Mouse (Mus musculus) activated CD4-positive, CD25-positive, alpha-beta regulatory T cell, adult 4 months (primary cell): ENCODE data around the gene Ptgis. TPM values are rescaled to one million over a fixed set of nuclear protein-coding genes. Genes with fewer than 3 reads are reported as not detected.

Source experiments
- ATAC-seq: one replicate; pipeline ENCODE4 v1.8.0; 2017
- polyA plus RNA-seq, 2 experiments: library from polyadenylated mRNA; unstranded; fragments of 100-300 nt; shearing (Covaris generic); gene quantifications; one replicate each; pipeline ENCODE4 v1.2.1; 2017

Gene Ptgis
- polyA plus RNA-seq, 2 experiments from 2014 or later = 0.17 TPM; not detected in 1

DNA sequence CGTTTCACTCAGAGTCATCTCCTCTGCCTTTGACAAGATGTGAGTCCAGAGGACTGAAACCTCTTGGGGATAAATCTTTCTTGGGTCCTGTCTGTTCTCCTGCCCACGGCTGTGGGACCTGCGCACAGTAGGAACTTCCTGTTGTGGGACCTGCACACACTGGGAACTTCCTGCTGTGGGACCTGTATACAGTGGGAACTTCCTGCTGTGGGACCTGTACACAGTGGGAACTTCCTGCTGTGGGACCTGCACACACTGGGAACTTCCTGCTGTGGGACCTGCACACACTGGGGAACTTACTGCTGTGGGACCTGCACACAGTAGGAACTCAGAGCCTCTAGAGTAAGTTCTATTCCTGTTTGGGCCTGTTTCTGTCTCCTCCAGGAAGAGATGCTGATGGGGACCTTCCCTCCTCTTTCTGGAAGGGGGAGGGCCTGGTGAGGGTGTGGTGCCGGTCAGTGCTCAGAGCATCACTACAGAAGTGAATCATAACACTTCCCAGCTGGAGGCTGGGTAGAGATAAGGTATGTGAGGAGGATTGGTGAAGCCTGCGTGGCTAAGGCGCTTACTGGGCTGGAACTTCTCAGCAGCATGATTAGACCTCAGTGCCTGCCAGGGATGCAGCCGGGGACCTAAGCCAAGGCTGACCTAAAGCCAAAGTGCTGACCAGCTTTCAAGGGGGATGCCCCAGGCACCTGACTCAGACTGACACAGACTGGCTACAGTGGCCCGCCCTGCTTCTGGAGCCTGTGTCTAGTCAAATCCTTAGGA, 22.8 kb upstream of the Ptgis start:
- ATAC-seq = no peak

DNA sequence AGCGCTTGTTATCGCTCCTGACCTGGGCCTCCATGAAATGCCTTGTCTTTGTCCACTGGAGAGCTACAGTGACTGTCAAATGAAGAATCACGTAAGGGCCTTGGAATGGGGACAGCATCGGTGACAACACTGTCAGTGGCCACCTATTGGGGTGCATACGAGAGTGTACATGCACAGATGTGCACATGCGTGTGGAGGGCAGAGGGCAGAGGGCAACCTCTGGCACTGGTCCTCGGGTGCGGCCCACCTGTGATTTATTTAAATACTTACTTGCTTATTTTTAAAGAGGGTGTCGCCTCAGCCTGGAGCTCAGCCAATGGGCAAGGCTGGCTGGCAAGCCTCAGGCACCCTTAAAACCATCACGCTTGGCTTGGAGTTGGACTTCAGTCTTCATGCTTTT, 22.0 kb upstream of the Ptgis start:
- no peak for ATAC-seq

DNA sequence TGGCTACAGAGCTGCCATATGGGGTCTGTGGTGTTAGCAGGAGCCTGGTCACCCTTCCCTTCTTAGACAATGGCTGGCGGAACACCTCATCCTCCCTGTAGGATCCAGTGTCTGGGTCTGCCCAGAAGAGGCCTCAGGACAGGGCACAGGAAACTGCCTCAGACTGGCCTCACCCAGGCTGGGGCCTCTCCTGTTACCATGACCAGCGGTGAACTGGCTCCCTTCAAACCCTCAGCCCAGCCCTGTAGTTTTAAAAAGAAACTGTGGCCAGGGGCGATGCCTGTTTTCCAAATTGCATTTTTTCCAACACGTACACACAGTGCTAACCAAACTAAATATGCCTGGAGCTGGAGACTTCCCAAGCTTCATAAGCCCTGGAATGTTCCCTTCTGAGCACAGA, 20.7 kb upstream of the Ptgis start:
- ATAC-seq = no peak

DNA sequence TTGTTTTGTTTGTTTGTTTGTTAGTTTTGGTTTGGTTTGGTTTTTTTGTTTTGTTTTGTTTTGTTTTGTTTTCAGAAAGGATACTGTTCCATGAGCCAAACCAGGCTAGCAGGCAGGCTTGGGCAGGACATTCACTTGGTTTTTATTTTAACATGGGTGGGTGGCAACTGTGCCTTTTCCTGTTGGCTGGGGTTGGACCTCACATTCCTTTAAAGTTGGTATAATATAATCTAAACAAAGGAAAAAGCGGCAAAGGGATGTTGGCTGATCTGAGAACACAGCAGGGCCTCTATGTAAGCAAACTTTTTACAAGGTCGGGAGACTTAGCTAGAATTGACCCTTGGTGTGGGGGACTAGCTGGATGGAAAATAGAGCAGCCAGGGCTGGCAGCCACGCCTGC, 17.4 kb upstream of the Ptgis start:
- ATAC-seq = no peak

DNA sequence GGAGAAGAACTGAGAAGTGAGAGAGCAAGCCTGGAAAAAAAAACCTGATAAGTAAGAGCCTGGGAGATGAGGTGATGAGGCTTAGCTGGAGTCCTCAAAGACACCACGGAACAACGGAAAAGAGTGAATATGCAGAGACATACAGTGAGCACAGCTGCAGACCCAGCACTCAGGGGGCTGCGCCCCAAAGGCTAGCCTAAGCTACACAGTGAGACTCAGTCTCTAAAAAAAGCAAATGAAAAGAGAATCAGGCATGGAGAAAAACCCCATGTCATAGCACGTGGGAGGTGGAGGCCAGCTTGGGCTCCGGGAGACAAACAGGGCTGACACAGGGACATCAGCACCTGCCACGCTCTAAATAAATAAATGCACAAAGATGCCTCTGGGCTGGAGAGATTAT, 14.4 kb upstream of the Ptgis start:
- ATAC-seq = no peak

DNA sequence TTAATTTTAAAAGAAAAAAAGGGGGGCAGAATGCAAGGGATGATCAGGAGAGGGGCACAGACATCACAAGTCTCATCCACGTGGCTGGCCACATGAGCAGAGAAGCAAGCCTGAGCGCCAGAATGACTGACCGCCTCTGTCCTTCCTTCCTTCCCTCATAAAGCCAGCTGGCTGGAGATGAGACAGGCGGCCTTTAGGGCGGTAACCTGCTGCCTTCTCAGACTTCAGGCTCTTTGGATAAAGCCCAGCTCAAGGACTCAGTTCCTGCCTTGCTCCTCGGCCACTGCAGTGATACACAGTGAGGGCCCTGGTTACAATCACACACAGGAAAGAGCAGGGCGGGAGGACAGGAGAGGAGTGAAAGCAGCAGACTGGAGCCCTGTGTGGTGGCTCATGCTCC, 13.8 kb upstream of the Ptgis start:
- no peak for ATAC-seq

DNA sequence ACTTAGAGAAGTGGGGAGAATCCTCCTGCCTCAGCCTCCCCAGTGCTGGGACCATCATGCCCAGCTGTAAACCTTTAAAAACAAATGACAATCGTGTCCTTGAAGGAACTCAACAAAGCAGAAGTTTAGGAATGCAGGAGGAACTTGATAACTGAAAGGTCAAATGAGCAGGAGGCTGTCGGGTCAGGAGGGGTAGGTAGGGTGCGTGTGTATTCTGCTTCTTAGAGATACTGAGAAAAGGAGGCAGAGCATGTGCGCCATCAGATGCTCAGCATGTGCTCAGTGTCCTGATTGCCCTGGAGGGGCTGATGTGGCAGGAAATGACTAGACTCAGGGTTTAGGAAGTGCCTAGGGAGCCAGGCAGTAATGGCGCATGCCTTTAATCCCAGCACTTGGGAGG, 13.1 kb upstream of the Ptgis start:
- ATAC-seq = no peak

DNA sequence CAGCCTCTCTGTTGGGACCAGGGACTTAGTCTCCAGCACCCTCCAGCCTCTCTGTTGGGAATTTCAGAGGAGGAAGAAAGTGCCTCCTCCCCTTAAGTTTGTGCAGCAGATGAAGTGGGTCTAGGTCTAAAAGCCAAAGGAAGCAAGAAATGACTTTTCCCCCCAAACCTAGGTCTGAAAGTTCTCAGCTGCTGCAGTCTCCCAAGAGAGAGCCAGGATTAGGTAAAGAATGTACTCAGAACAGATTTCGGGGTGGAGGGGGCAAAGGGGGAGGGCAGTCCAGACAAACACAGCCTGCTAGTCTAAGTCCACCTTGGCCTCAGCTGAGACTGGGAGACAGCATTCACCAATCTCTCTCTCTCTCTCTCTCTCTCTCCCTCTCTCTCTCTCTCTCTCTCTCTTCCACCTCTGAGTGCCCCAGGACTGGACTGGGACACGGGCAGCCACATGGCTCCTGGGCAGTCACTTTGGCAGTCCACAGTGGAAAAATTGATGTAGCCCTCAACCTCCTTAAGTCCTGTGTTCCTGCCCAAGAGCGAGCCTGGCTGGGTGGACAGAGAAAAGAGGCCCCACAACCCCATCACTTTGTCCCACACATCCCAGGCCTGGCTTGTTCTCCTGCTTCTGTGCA, 11.8 kb upstream of the Ptgis start:
- no peak for ATAC-seq

DNA sequence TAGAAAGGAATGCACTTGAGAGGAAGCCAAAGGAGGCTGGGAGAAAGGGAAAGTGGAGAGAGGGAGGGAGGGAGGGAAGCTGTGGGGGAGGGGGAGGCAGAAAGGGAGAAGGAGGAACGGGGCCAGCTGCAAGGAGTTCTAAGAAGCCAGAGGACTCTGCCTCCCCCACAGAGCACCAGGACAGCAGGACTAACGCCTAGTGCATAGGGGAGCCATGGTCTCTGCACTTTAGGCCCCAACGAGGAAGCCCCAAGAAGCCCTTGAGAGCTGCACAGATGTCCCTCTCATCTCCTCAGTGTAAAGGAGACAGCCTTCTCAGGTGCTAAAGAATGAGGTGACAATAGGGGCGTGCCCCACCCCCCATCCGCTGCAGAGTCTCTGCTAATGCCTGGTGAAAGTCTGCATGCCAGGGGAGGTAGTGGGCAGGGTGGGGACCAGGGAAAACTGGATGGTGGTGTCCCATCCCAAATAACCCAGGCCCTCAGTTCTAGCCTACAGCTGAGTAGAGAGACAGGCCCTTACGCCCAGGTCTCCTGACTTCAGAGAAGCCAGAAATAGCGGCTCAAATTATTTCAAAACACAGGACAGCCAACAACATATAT, 10.4 kb upstream of the Ptgis start:
- ATAC-seq = no peak

DNA sequence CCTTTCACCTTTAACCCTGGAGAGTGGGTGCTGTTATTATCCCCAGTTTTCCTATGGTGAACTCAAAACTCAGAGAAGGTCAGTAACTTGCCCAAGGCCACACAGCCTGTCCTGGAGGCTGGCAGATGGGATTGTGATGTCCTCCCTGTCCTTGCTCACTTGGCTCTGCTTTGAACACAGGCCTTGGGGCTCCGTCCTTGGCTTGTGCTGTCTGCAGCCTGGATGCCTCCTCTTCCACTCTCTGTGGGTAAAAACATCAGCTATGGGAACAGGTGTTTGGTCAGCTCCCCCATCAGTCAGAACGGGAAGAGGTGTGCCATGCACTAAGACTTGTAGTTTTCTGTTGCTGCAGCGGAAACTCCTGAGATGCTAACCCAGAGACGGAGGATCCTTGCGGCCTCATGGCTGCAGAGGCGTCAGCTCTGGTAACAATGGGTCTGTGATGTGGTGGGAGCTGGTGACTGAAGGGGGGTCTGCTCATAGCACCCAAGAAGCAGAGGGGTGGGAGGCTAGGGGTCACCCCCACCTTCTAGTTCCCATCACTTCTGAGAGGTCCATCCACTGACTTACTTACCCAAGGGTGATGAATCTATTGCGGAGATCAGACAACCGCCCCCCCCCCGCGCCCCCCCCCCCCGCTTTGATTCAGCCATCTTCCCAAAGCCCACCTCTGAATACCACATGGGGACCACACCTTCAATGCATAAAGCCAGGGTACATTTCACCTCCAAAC, 9.8 kb upstream of the Ptgis start:
- no peak for ATAC-seq

DNA sequence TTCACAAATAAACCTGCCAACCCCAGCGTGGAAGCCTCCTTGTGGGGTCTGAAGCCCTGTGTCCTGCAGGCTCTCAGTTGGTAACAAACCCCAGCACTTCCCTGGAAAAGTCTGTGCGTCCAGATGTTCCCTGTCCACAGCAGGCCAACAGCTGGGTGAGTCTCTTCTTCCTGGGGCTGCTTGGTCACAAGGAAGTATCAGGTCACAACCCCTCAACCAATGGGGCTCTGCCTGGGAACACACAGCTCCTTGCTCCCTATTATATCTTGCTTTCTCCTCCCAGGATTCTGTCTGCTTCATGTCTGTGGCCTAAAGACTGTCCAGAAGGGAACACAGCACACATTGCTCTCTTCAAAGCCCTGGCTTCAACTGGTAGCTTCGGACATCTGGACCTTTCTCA, 9.2 kb upstream of the Ptgis start:
- ATAC-seq = no peak

DNA sequence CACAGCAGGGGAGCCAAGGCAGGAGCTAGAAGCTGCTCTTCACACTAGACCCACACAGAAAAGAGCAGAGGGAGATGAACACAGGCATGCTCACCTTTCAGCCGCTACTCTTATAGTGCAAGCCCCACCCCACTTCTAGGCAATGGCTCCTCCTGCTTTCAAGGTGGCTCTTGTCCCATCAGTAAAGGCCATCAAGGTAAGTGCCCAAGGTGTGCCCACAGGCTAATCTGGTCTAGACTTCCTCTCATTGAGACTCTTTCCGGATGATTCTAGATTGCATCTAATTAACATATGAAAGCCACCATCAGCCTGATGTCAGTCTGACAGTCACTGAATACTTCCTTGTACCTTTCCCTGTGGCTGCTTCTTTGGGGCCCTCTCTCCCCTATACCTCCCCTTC, 7.4 kb upstream of the Ptgis start:
- no peak for ATAC-seq

DNA sequence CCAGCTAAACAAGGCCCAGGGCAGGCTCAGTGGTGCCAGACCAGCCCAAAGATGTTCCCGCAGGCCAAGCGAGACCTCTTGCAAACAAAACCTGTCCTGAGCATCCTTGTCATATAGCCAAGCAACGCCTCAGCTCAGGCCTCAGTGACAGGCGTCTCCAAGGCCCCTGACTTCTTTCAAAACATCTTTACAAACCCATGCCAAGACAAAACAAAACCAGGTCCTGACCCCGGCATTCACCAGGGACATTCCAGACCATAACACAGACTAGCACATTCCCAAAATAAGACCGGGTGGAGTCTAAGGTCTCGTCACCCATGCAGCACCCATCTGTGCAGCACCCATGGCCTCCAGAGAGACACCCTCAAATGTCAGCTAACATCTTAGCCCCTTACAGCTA, 6.3 kb upstream of the Ptgis start:
- no peak for ATAC-seq

DNA sequence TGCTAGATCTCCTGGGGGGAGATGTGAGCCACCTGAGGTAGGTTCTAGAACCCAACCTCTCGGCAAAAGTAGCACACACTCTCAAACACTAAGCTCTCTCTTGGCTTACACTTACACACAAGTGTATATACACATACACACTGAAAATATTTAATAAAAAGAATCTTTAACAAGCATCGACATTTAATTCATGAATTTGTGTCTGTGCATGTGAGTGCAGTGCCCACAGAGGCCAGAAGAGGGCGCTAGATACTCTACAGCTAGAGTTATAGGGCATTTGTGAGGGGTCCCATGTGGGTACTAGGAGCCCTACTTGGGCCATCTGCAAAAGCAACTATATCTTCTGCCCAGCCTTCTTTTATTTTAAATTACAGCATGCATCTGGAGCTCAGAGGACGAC, 4.5 kb upstream of the Ptgis start:
- no peak for ATAC-seq

DNA sequence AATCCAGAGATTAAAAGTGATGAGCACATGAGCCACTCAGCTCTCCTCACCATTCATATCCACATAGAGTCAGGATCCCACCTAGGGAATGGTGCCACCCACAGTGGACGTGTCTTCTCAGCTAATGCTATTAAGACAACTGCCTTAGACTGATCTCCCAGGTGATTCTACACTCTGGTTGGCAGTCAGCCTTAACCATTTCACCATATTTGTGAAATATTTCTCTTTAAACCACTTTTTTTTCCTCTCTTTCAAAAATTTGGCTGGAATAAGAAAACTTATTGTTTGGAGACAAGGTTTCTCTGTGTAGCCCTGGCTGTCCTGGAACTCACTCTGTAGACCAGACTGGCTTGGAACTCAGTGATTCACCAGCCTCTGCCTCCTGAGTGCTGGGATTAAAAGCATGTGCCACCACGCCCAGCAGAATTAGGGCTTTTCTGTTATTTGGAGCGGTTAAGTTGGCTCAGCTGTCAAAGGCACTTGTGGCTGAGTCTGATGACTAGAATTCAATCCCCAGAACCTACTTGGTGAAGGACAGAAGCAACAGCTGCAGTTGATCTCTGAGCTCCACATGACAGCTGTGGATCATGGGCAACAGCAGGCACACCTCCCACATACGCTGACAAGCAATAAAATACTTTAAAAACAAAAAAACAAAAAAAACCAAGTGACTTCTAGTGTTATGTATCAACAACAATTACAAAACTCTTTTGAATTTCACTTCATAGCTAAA, 3.6 kb upstream of the Ptgis start:
- no peak for ATAC-seq

DNA sequence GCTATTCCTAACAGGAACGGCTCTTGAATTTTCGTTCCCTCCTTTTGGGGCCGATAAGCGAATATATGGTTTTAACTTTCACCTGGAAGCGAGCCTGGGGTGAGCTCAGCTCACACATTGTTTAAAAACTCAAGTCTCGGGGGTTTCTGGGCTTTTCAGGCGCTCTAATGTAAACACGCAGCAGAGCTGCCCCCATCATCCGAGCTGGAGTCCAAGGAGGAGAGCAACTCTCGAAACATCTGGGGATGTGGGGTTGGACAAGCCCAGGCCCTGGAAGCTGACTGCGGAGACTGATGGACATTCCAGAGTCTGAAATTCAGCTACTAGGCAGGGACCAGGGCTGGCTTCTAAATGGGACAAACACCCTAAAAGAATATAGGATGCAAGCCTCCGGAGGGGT, 1.1 kb downstream of the Ptgis start:
- ATAC-seq = no peak

DNA sequence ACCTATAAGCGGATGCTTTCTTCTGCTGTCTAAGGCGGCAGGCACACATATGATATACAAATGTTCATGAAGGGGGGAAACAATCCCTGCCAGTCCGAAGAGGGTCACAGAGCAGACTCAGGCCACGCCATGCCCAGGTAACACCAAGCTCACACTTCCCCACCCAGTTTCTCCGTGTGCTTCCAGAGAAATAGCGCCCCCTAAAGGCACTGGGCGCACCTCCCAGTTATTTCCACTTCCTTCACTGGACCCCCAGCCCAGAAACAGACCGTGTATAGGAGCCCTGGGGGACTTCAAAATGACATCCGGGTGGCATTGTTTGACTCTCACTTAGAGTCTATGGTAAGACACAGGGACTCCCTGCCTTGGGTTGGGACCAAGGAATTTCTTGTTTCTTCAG, 3.2 kb downstream of the Ptgis start:
- ATAC-seq = no peak

DNA sequence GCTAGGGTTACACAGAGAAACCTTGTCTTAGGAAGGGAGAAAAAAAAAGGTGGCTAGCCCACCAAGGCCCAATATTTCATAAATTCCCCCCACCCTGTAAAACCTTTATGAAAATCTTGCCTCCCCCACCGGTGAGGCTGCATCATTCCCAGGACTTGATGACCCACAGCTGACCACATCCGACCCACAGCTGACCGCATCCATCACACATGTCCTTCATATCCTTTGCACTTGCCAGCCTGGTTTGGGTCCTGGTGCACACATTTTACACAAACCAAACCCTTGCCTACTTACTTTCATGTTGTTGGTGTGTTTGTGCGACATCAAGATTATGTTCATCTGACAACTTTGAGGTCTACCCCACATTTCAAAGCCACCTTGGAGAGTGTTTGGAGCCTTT, 4.2 kb downstream of the Ptgis start:
- no peak for ATAC-seq

DNA sequence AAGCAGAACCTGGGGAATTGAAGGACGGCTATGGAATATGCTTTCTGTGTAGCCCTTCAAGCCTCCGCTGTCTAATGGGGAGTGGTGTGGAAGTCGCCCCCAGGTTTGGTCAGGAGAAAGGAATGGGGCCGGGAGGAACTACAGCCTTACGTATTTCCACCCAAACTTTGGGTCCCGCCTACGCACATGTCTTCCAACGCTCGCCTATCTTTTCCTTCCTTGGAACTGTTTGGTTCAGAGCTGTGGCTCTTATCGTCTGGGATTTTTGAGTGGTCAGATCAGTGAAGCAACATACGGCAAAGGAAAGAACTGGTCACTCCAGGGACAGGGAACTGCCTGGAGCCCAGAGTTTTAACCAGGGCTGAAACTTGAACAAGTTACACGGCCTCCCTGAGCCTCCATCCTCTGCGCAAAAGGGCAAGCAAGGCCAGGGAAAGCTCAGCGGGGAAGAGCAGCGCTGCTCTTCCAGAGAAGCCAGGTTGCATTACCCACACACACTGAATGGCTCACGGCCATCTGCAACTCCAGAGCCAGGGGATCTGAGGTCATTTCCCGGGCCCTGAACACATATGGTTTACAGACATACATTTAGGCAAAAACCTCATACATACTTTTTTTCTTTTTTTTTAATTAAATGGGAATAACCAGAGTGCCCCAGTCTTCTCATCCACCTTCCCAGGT, 4.9 kb downstream of the Ptgis start:
- no peak for ATAC-seq

DNA sequence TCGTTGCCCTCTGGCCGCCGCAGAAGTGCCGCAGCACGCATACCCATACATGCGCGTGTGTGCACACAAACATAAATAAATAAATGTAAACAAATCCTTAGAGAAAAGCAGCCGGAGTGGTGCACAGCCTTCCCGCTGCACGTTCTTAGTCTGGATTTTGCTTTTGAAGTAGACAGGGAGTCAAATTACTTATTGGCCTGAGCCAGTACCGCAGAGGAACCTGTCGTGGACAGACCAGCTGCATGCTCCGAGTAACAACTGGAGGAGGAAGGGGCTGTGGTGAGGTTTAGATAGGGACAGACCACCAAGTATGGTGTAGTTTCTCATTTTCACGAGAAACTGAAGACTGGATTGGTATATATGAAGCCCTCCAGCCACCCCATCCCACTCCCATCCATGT, 6.6 kb downstream of the Ptgis start:
- no peak for ATAC-seq

DNA sequence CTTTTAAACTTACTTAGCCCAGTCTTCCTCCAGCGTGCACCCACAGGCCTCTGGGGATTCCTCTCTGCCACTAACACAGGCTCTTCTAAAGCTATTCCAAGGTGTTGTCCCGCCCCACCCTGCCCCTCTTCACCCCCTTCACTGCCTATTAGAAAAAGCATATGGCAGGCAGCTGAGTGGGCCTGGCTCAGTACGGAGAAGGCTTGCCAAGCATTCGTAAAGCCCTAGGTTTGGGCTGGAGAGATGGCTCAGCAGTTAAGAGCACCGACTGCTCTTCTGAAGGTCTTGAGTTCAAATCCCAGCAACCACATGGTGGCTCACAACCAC, 7.4 kb downstream of the Ptgis start:
- ATAC-seq = no peak
